ENCODE assay signal across 13 mouse cellular contexts in genomic region chr19:15668624-15669016, GRCm38 (mm10).
DNase-seq lines count a peak whose midpoint lies in the region; ATAC-seq and TF ChIP-seq lines count a peak whose summit lies in the region.
"Had no signal": no experiment of that assay in that cellular context is flagged by ENCODE, and none has a peak within 500 bp of the region (broad histone marks: within the 10 kb centered on the region; RNA-seq: fewer than 3 reads in every experiment).

No protein-coding gene starts in this region.

- no peak overlapping the region for H3K4me2 ChIP-seq in neural tube, embryonic 11.5 days (ENCODE audit: low read depth)
- no peak overlapping the region for H3K4me2 ChIP-seq in forebrain, embryonic 12.5 days
- H3K4me2 ChIP-seq in neural tube, embryonic 14.5 days (ENCODE audit: low read depth, low read length), result no peak overlapping the region
- no peak overlapping the region for H3K4me2 ChIP-seq in lung, postnatal 0 days (replicated peaks; ENCODE audit: low read depth, low read length)
- H3K4me2 ChIP-seq: embryonic facial prominence, embryonic 15.5 days; heart, embryonic 13.5 days; limb, embryonic 15.5 days; lung, embryonic 15.5 days had no signal

- no peak for TF ChIP-seq CTCF in lung, postnatal 0 days (IDR thresholded peaks at IDR 0.05)

- H3K9ac ChIP-seq in neural tube, embryonic 11.5 days (ENCODE audit: low read length), result no peak overlapping the region
- no peak overlapping the region for H3K9ac ChIP-seq in forebrain, embryonic 12.5 days
- no peak overlapping the region for H3K9ac ChIP-seq in neural tube, embryonic 14.5 days (replicated peaks; ENCODE audit: low read depth, low read length)
- H3K9ac ChIP-seq in lung, postnatal 0 days (replicated peaks; ENCODE audit: low read depth), result no peak overlapping the region
- H3K9ac ChIP-seq: embryonic facial prominence, embryonic 15.5 days; heart, embryonic 13.5 days; limb, embryonic 15.5 days; lung, embryonic 15.5 days had no signal

- no peaks in the 10 kb centered on the region for H3K27me3 ChIP-seq in neural tube, embryonic 11.5 days (ENCODE audit: control insufficient read depth, insufficient read depth, low read length)
- peaks cover 28% of the 10 kb centered on the region; the same call in 1 of the 2 replicates for H3K27me3 ChIP-seq in forebrain, embryonic 12.5 days
- peaks cover 24% of the 10 kb centered on the region for H3K27me3 ChIP-seq in limb, embryonic 10.5 days (ENCODE audit: low read depth, poor library complexity, severe bottlenecking)
- H3K27me3 ChIP-seq in neural tube, embryonic 14.5 days (ENCODE audit: control insufficient read depth, insufficient read depth, low read length), result no peaks in the 10 kb centered on the region
- no peaks in the 10 kb centered on the region for H3K27me3 ChIP-seq in lung, postnatal 0 days (replicated peaks; ENCODE audit: insufficient read depth, low read length)
- H3K27me3 ChIP-seq: embryonic facial prominence, embryonic 15.5 days; heart, embryonic 13.5 days; limb, embryonic 15.5 days; lung, embryonic 15.5 days had no signal

- no peaks in the 10 kb centered on the region for H3K9me3 ChIP-seq in neural tube, embryonic 11.5 days (ENCODE audit: control insufficient read depth, low read length)
- H3K9me3 ChIP-seq in forebrain, embryonic 12.5 days, result no peaks in the 10 kb centered on the region
- no peaks in the 10 kb centered on the region for H3K9me3 ChIP-seq in limb, embryonic 10.5 days (replicated peaks)
- no peaks in the 10 kb centered on the region for H3K9me3 ChIP-seq in neural tube, embryonic 14.5 days (ENCODE audit: control insufficient read depth, low read length)
- H3K9me3 ChIP-seq in lung, postnatal 0 days (ENCODE audit: low read length), result no peaks in the 10 kb centered on the region
- H3K9me3 ChIP-seq: embryonic facial prominence, embryonic 15.5 days; heart, embryonic 13.5 days; limb, embryonic 15.5 days; lung, embryonic 15.5 days had no signal

- no peak overlapping the region for H3K4me3 ChIP-seq in neural tube, embryonic 11.5 days (ENCODE audit: low read depth, low read length)
- H3K4me3 ChIP-seq in forebrain, embryonic 12.5 days (replicated peaks), result no peak overlapping the region
- no peak overlapping the region for H3K4me3 ChIP-seq in limb, embryonic 10.5 days
- no peak overlapping the region for H3K4me3 ChIP-seq in neural tube, embryonic 14.5 days (ENCODE audit: low read depth, low read length)
- H3K4me3 ChIP-seq in lung, postnatal 0 days (ENCODE audit: low read depth, low read length), result no peak overlapping the region
- H3K4me3 ChIP-seq: embryonic facial prominence, embryonic 15.5 days; heart, embryonic 13.5 days; limb, embryonic 15.5 days; lung, embryonic 15.5 days had no signal

- peaks cover 18% of the 10 kb centered on the region for H3K4me1 ChIP-seq in neural tube, embryonic 11.5 days (ENCODE audit: control insufficient read depth, insufficient read depth, low read length)
- peaks cover 29% of the 10 kb centered on the region for H3K4me1 ChIP-seq in forebrain, embryonic 12.5 days
- peaks cover 30% of the 10 kb centered on the region for H3K4me1 ChIP-seq in limb, embryonic 10.5 days
- peaks cover 24% of the 10 kb centered on the region for H3K4me1 ChIP-seq in neural tube, embryonic 14.5 days (ENCODE audit: control insufficient read depth, insufficient read depth, low read length)
- H3K4me1 ChIP-seq in lung, postnatal 0 days (ENCODE audit: insufficient read depth, low read depth, low read length), result no peaks in the 10 kb centered on the region; the same call in 1 of the 2 replicates

- DNase-seq in neural tube, embryonic 11.5 days (ENCODE audit: low spot score), result no peak
- no peak for DNase-seq in neural tube, embryonic 10.5 days (ENCODE audit: extremely low spot score, low spot score)
- no peak for DNase-seq in limb, embryonic 10.5 days (ENCODE audit: low spot score)
- DNase-seq in cerebellum, adult 9-11 months, result no peak
- no peak for DNase-seq in lung, postnatal 0 days (ENCODE audit: low spot score)
- DNase-seq in urinary bladder, postnatal 10 days (ENCODE audit: low spot score), result no peak

- peak overlapping the region; percentile 67 for H3K27ac ChIP-seq in neural tube, embryonic 11.5 days (ENCODE audit: low read depth, low read length)
- H3K27ac ChIP-seq in forebrain, embryonic 12.5 days, result peak overlapping the region; percentile 81
- peak overlapping the region; percentile 69 for H3K27ac ChIP-seq in limb, embryonic 10.5 days
- H3K27ac ChIP-seq in neural tube, embryonic 14.5 days (ENCODE audit: low read depth, low read length), result peak overlapping the region; percentile 80
- H3K27ac ChIP-seq in lung, postnatal 0 days (ENCODE audit: low read length), result no peak overlapping the region
- H3K27ac ChIP-seq: embryonic facial prominence, embryonic 15.5 days; heart, embryonic 13.5 days; limb, embryonic 15.5 days had no signal

- no peaks in the 10 kb centered on the region for H3K36me3 ChIP-seq in neural tube, embryonic 11.5 days (ENCODE audit: control insufficient read depth, insufficient read depth, low read length)
- H3K36me3 ChIP-seq in forebrain, embryonic 12.5 days (replicated peaks), result no peaks in the 10 kb centered on the region
- H3K36me3 ChIP-seq in limb, embryonic 10.5 days, result no peaks in the 10 kb centered on the region
- H3K36me3 ChIP-seq in neural tube, embryonic 14.5 days (ENCODE audit: control insufficient read depth, insufficient read depth, low read length), result no peaks in the 10 kb centered on the region
- H3K36me3 ChIP-seq in lung, postnatal 0 days (ENCODE audit: insufficient read depth, low read length), result no peaks in the 10 kb centered on the region
- H3K36me3 ChIP-seq: embryonic facial prominence, embryonic 15.5 days; heart, embryonic 13.5 days; limb, embryonic 15.5 days; lung, embryonic 15.5 days had no signal

- 0 out of 2 replicates have a peak, but pooled peaks have one; percentile 29 for ATAC-seq in neural tube, embryonic 11.5 days (ENCODE audit: insufficient read depth, low FRiP score, low TSS enrichment)
- no peak; the same call in 1 of the 2 replicates for ATAC-seq in forebrain, embryonic 12.5 days (ENCODE audit: low FRiP score)
- no peak for ATAC-seq in neural tube, embryonic 14.5 days (ENCODE audit: low read depth)
- no peak for ATAC-seq in lung, postnatal 0 days
- ATAC-seq: inflammation-experienced regulatory T-cells, adult 6 months had no signal

- no peak for TF ChIP-seq EP300 in lung, postnatal 0 days (IDR thresholded peaks at IDR 0.05)
